Mouse (Mus musculus): ENCODE data around the gene BC029722. TPM values are rescaled to one million over a fixed set of nuclear protein-coding genes. Genes with fewer than 3 reads are reported as not detected.

BC029722 gene
- total and polyA plus RNA-seq, 2 experiments from 2014 or later, result 35.4 to 52.2 TPM

DNA sequence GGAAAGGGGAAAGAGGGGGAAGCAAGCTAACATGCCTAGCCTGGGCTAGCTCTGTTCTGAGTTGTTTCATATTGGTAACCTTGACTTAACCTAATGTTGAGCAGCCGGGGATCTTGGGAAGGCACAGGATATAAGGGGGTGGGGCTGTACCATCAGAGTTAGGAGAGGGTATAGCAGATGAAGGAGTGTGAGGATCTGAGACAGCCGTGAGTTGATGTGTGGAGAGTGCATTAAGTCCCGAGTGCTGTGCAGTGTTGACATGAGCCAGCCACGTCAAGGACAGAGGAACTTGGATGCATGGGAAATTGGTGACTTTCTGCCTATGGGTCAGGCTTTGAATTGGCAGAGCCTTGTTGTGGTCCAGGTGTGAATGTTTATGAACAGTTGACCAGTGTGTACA lies 6.6 kb downstream of the BC029722 start:
- Histone ChIP-seq H3K4me3 (ENCODE audit: low read length) (no peak overlapping the region), H3K9ac (replicated peaks; ENCODE audit: low read length) (no peak overlapping the region), H3K27ac (no peak overlapping the region), H3K27me3 (ENCODE audit: insufficient read depth, low read length) (no peaks in the 10 kb centered on the region), H3K4me2 (ENCODE audit: low read depth, low read length) (no peak overlapping the region), H3K4me1 (ENCODE audit: insufficient read depth, low read length) (no peaks in the 10 kb centered on the region), H3K36me3 (ENCODE audit: insufficient read depth, low read length) (peaks cover 37% of the 10 kb centered on the region), H3K9me3 (ENCODE audit: low read length) (no peaks in the 10 kb centered on the region)
- no peak for TF ChIP-seq CTCF (IDR thresholded peaks at IDR 0.05; ENCODE audit: low read depth)
- DNase-seq (ENCODE audit: low spot score) (no peak), ATAC-seq (no peak)
- 82% methylated on average over 4 of the region's 4 CpGs for WGBS

- Histone ChIP-seq H3K9ac (replicated peaks; ENCODE audit: low read length) (no peak overlapping the region), H3K27ac (no peak overlapping the region; the same call in 1 of the 2 replicates), H3K4me1 (ENCODE audit: insufficient read depth, low read length) (no peaks in the 10 kb centered on the region), H3K27me3 (ENCODE audit: insufficient read depth, low read length) (no peaks in the 10 kb centered on the region), H3K4me2 (ENCODE audit: low read depth, low read length) (no peak overlapping the region), H3K4me3 (ENCODE audit: low read length) (no peak overlapping the region), H3K9me3 (ENCODE audit: low read length) (no peaks in the 10 kb centered on the region), H3K36me3 (ENCODE audit: insufficient read depth, low read length) (peaks cover 37% of the 10 kb centered on the region)
- WGBS, result 34% methylated on average over 16 of the region's 16 CpGs
- TF ChIP-seq CTCF (IDR thresholded peaks at IDR 0.05; ENCODE audit: low read depth), result peak; percentile 89
- DNase-seq (ENCODE audit: low spot score) (peak; percentile 85), ATAC-seq (0 out of 2 replicates have a peak, but pooled peaks have one; percentile 21)
Measured at GRCm38 (mm10) chr2:155811821-155812396, 7.3 kb downstream of the BC029722 start.

GRCm38 (mm10) chr2:155809620-155810019 lies 9.6 kb downstream of the BC029722 start:
- Histone ChIP-seq H3K4me1 (ENCODE audit: insufficient read depth, low read length) (no peaks in the 10 kb centered on the region), H3K4me2 (ENCODE audit: low read depth, low read length) (no peak overlapping the region), H3K36me3 (ENCODE audit: insufficient read depth, low read length) (peaks cover 26% of the 10 kb centered on the region), H3K9me3 (ENCODE audit: low read length) (no peaks in the 10 kb centered on the region), H3K4me3 (ENCODE audit: low read length) (no peak overlapping the region), H3K9ac (replicated peaks; ENCODE audit: low read length) (no peak overlapping the region), H3K27me3 (ENCODE audit: insufficient read depth, low read length) (no peaks in the 10 kb centered on the region), H3K27ac (no peak overlapping the region)
- no peak for DNase-seq (ENCODE audit: low spot score)
- no peak for ATAC-seq
- WGBS, result 91% methylated on average over 4 of the region's 4 CpGs
- TF ChIP-seq CTCF (IDR thresholded peaks at IDR 0.05; ENCODE audit: low read depth), result no peak

- H3K9ac ChIP-seq (replicated peaks; ENCODE audit: low read length), result no peak overlapping the region
- H3K4me2 ChIP-seq (ENCODE audit: low read depth, low read length), result no peak overlapping the region
- no peak for TF ChIP-seq CTCF (IDR thresholded peaks at IDR 0.05; ENCODE audit: low read depth)
- WGBS, result 68% methylated on average over 4 of the region's 4 CpGs
- no peaks in the 10 kb centered on the region for H3K27me3 ChIP-seq (ENCODE audit: insufficient read depth, low read length)
- DNase-seq (ENCODE audit: low spot score), result no peak
- peaks cover 17% of the 10 kb centered on the region; the same call in 1 of the 2 replicates for H3K36me3 ChIP-seq (ENCODE audit: insufficient read depth, low read length)
- H3K27ac ChIP-seq, result no peak overlapping the region
- H3K9me3 ChIP-seq (ENCODE audit: low read length), result no peaks in the 10 kb centered on the region
- ATAC-seq, result no peak
- no peaks in the 10 kb centered on the region for H3K4me1 ChIP-seq (ENCODE audit: insufficient read depth, low read length)
- H3K4me3 ChIP-seq (ENCODE audit: low read length), result no peak overlapping the region
Measured at GRCm38 (mm10) chr2:155807408-155807807, 11.8 kb downstream of the BC029722 start.

DNA sequence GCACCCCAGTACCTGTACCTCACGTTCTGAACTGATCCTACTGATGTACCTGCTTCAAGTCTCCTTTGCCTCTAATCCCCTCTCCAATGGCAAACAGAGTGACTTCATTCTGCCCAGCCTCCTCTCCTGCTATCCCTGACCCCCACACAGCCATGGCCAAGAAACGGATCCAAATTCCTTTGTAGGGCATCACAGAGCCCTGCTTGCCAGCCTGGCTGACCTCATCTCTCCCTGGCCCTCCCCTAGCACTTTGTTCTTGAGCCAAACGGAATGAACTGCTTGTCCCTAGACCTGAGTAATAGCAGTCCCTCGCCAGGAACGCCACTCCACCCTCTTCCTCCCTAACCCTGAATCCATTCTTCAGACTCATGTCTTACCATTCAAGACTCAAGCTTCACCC lies 12.7 kb downstream of the BC029722 start:
- WGBS, result 65% methylated on average over 5 of the region's 5 CpGs
- Histone ChIP-seq H3K9me3 (ENCODE audit: low read length) (no peaks in the 10 kb centered on the region), H3K4me1 (ENCODE audit: insufficient read depth, low read length) (no peaks in the 10 kb centered on the region), H3K27ac (no peak overlapping the region), H3K4me2 (ENCODE audit: low read depth, low read length) (no peak overlapping the region), H3K36me3 (ENCODE audit: insufficient read depth, low read length) (peaks cover 17% of the 10 kb centered on the region; the same call in 1 of the 2 replicates), H3K27me3 (ENCODE audit: insufficient read depth, low read length) (no peaks in the 10 kb centered on the region), H3K4me3 (ENCODE audit: low read length) (no peak overlapping the region), H3K9ac (replicated peaks; ENCODE audit: low read length) (no peak overlapping the region)
- no peak for ATAC-seq
- TF ChIP-seq CTCF (IDR thresholded peaks at IDR 0.05; ENCODE audit: low read depth), result no peak
- DNase-seq (ENCODE audit: low spot score), result no peak

DNA sequence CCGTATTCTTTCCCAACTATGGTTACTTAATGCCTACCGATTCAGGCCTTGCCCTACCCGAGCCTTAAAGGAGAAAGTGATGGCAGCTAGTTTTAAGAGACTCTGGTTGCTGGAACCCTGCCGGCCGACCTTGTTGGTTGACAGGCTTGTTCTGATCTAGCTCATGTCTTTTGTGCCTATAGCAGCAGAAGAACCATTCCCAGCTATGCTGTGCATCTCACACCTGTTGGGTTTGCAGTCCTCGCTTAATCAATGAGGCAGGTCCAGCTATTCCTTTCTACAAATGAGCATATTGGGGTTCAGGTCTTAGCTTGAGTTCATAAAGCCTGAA lies 13.3 kb downstream of the BC029722 start:
- H3K4me2 ChIP-seq (ENCODE audit: low read depth, low read length), result no peak overlapping the region
- no peak overlapping the region for H3K9ac ChIP-seq (replicated peaks; ENCODE audit: low read length)
- no peak for ATAC-seq
- TF ChIP-seq CTCF (IDR thresholded peaks at IDR 0.05; ENCODE audit: low read depth), result no peak
- no peak overlapping the region for H3K27ac ChIP-seq
- 87% methylated on average over 6 of the region's 6 CpGs for WGBS
- no peaks in the 10 kb centered on the region for H3K27me3 ChIP-seq (ENCODE audit: insufficient read depth, low read length)
- H3K9me3 ChIP-seq (ENCODE audit: low read length), result no peaks in the 10 kb centered on the region
- no peak for DNase-seq (ENCODE audit: low spot score)
- no peak overlapping the region for H3K4me3 ChIP-seq (ENCODE audit: low read length)
- H3K36me3 ChIP-seq (ENCODE audit: insufficient read depth, low read length), result peaks cover 16% of the 10 kb centered on the region; the same call in 1 of the 2 replicates
- H3K4me1 ChIP-seq (ENCODE audit: insufficient read depth, low read length), result no peaks in the 10 kb centered on the region

DNA sequence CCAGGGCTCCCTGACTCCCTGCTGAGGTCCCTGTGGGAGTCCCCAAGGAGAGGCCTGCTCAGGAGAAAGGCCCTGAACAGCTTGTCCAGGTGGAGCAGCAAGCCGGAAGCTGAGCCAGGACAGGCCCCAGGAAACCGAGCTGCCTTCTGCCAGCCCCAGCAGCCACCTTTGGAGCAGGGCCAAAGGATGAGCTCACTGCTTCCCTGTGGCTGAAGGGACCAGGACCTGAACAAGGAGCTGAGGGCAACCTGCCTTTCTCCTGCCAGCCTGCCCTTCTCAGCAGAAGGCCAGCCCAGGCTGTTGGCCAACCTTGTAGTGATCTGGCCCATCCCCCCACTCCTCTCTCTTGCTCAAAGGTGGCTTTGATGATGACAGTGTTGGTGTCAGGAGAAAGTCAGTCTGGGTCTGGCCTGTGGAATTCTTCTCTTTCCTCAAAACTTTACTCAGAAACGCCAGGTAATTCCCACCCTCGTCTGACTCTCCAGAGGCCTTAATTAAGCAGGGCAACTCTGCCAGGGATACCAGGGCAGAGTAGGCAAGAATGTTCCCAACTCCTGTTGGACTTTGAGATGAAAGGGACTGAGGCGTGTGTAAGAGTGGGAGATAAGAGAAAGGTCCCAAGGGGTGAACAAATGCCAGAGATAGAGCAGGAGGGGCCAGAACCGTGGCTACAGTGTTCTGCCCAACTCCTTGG lies 13.8 kb downstream of the BC029722 start:
- Histone ChIP-seq H3K4me3 (ENCODE audit: low read length) (no peak overlapping the region), H3K9me3 (ENCODE audit: low read length) (no peaks in the 10 kb centered on the region), H3K36me3 (ENCODE audit: insufficient read depth, low read length) (peaks cover 14% of the 10 kb centered on the region; the same call in 1 of the 2 replicates), H3K4me2 (ENCODE audit: low read depth, low read length) (no peak overlapping the region), H3K27me3 (ENCODE audit: insufficient read depth, low read length) (no peaks in the 10 kb centered on the region), H3K9ac (replicated peaks; ENCODE audit: low read length) (no peak overlapping the region), H3K4me1 (ENCODE audit: insufficient read depth, low read length) (no peaks in the 10 kb centered on the region), H3K27ac (peak overlapping the region; percentile 73)
- WGBS, result 49% methylated on average over 6 of the region's 6 CpGs
- DNase-seq (ENCODE audit: low spot score), result peak; percentile 77
- TF ChIP-seq CTCF (IDR thresholded peaks at IDR 0.05; ENCODE audit: low read depth), result no peak
- peak; percentile 71 for ATAC-seq
